Mouse (Mus musculus) retina, adult 2 months (tissue): ENCODE results near the gene Prim1.

Experiments used
- DNase-seq: peaks from one replicate; pipeline ENCODE4 v3.0.0-alpha.2; 2012; ENCODE audit warnings: low read depth, low spot score

Gene Prim1

GRCm38 (mm10) chr10:128015068-128015934 lies at the start of gene Prim1:
Prim1 (plus strand) TSS chr10:128015168.
- DNase-seq = peak; percentile 59

GRCm38 (mm10) chr10:127966506-127966905 lies 48.5 kb upstream of the Prim1 start:
- no peak for DNase-seq

DNA sequence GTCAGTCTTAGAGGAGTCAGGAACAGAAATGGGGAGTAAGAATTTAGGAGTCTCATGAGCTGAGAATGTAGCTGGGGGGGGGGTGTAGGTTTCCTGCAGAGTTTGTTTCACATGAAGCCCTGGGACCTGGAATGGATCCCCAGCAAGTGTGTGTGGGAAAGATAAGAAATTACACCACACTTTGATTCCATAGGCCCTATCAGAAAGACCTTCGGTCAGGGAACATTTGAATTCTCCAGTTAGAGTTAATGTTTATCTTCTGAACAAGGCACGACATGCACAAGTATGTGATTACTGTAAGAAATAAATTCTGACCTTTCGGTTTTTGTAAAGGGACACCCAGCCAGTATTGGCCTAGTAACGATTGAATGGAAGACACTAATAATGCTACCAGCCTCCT lies 45.1 kb upstream of the Prim1 start:
- no peak for DNase-seq

- DNase-seq = no peak
Observed at GRCm38 (mm10) chr10:127970359-127970831, 44.6 kb upstream of the Prim1 start.

GRCm38 (mm10) chr10:127971135-127971534 lies 43.8 kb upstream of the Prim1 start:
- DNase-seq = no peak

DNA sequence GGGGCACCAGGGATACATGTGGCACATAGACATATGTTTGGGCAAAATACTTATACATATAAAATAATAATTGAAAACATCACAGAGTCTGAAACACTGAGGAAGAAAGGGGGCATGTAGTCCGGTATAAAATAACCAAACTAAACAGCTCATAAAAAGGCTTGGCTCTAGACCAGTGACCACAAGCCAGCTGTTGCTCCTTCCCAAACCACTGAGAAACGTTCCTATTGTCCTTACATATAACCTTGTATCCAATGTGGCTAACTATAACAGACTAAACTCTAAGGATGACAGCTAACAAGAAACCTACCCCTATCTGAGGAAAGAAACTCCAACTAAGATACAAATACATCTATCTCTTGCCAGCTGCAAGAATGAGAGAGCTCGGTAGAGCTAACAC lies 40.9 kb upstream of the Prim1 start:
- no peak for DNase-seq

- peak; percentile 44 for DNase-seq
Observed at GRCm38 (mm10) chr10:127975503-127975902, 39.5 kb upstream of the Prim1 start.

- DNase-seq = no peak
Observed at GRCm38 (mm10) chr10:127984650-127985049, 30.3 kb upstream of the Prim1 start.

DNA sequence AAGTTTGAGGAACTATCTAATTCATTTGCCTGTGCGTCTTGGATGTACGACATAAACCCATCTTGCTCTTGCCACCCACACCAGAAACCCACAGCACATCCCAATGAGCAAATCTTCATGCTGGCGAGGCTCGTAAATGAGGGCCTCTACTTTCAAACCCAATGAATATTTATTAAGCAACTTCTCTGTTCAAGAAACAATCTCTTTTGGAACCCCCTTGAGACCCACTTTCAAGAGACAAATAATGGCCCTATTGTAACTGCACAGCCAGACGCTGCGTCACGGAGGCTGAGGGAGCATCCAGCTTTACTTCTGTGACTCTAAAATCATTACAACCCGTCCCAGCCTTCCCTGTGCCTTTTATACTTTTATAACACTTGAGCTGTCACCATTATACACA lies 29.4 kb upstream of the Prim1 start:
- no peak for DNase-seq

GRCm38 (mm10) chr10:127996690-127997089 lies 18.3 kb upstream of the Prim1 start:
- DNase-seq = no peak

- no peak for DNase-seq
Observed at GRCm38 (mm10) chr10:127998260-127998659, 16.7 kb upstream of the Prim1 start.

DNA sequence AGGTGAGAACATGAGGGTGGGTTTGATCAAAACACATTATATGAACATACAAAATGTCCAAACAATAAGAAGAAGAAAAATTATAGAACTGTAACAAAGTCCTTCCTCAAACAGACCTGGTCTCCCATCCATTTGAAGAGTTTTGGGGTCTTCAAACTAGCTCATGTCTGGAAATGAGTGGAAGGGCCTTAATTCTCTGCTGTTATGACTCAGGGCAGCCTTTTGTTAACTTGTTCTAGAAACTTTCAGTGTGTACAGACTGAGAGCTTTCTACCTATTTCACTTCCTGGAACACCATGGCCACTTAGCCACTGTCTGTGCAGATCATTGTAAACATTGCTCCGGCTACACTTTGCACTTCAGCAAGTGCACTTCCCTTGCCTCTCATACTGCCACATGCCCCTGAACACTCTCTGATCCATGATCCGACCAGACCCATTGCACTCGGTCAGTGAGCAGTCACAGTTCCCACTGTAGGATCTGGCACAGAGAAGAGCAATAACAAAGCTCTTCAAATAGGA lies 11.6 kb upstream of the Prim1 start:
- no peak for DNase-seq

GRCm38 (mm10) chr10:128004918-128005317 lies 10.1 kb upstream of the Prim1 start:
- no peak for DNase-seq

GRCm38 (mm10) chr10:128005479-128005878 lies 9.5 kb upstream of the Prim1 start:
- no peak for DNase-seq

GRCm38 (mm10) chr10:128007446-128007845 lies 7.5 kb upstream of the Prim1 start, which contains the start of gene Hsd17b6:
Hsd17b6 (minus strand) TSS chr10:128007611.
- DNase-seq = no peak

DNA sequence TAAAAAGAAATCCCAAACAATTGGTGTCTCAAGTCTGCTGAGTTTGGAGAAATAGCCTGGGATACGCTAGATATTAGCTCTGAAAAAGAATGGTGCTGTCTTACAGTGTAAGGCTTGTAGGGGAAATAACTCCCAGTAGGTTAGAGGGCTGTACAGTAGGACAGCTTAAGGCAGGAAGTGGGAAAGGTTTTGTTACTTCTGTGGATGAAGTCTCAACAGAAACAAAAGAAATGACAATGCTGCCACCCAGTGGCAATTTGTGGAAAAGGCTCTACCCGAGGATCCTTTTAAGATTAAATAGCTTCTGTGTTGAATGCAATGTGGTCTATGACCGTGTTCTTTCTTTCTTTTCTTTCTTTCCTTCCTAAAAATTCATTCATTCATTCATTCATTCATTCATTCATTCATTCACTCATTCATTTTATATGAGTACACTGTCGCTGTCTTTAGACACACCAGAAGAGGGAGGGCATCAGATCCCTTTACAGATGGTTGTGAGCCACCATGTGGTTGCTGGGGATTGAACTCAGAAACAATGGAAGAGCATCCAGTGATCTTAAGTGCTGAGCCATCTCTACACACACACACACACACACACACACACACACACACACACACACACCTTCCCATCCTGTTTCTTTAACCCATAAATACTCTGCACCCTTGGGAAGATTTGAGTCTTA lies 6.6 kb upstream of the Prim1 start:
- peak; percentile 56 for DNase-seq

DNA sequence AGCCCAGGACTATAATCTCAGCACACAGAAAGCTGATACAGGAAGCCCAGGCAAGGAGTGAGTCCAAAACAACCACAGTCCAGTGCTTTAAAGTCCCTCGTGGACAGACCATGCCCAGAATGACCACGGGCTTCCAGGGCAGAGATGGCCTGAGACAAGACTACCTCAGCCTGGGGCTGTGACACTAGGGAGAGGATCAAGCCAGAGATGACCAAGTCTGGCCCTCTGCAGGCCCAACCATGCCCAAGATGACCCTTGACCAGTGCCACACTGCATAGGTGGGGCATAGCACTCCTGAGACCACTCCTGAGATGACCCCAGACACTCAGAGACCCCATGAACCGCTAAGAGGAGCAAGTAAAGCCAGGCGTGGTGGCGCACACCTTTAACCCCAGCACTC lies 5.2 kb upstream of the Prim1 start:
- no peak for DNase-seq

- no peak for DNase-seq
Observed at GRCm38 (mm10) chr10:128022196-128022595, 7.2 kb downstream of the Prim1 start.

- DNase-seq = no peak
Observed at GRCm38 (mm10) chr10:128023496-128023895, 8.5 kb downstream of the Prim1 start.

DNA sequence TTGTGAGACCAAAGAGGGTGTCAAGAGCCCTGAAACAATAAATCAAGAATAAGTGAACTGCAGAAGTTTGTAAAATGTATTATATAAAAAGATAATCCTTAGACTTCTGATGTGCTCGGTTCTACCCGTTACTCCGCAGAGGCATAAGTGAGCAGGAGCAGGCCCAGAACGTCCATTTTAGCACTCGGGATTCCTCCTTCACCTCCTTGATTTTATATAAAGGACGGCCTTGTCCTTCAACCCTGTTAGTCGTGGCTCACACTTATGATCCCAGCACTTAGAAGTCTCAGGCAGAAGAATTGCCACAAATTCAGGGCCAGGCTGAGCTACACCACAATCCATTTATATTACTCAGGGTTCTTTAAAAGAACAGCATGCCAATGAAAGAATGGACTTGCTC lies 15.0 kb downstream of the Prim1 start:
- no peak for DNase-seq

- no peak for DNase-seq
Observed at GRCm38 (mm10) chr10:128030860-128031259, 15.9 kb downstream of the Prim1 start.

GRCm38 (mm10) chr10:128036746-128037425 lies 21.9 kb downstream of the Prim1 start:
- DNase-seq = no peak
